Mouse (Mus musculus) limb, embryonic 10.5 days (tissue): ENCODE results near the gene Eif4g3. TPM values are rescaled to one million over a fixed set of nuclear protein-coding genes. Genes with fewer than 3 reads are reported as not detected.
"Not testable (repeated sequence)": the region's sequence is repeated elsewhere in the genome, so short reads cannot be mapped to it uniquely, and the experiment has no call there.

Source experiments
- DNase-seq: peaks from one replicate; pipeline ENCODE4 v3.0.0-alpha.2; 2017; ENCODE audit warnings: low spot score
- H3K27ac ChIP-seq: fragments of 300-500 bp; sonication (generic); 2 replicates; pipeline ENCODE4 v1.5.1; 2016; ENCODE audit warnings: mild to moderate bottlenecking
- H3K27me3 ChIP-seq: fragments of 300-500 bp; sonication (generic); 2 replicates; pipeline ENCODE4 v1.6.1; 2016; ENCODE audit warnings: low read depth, mild to moderate bottlenecking; ENCODE audit not compliant: poor library complexity, severe bottlenecking
- H3K36me3 ChIP-seq: fragments of 300-500 bp; sonication (generic); 2 replicates; pipeline ENCODE4 v1.6.1; 2016; ENCODE audit warnings: mild to moderate bottlenecking, moderate library complexity
- H3K4me1 ChIP-seq: fragments of 300-500 bp; sonication (generic); 2 replicates; pipeline ENCODE4 v1.6.1; 2016
- H3K4me3 ChIP-seq: fragments of 300-500 bp; sonication (generic); 2 replicates; pipeline ENCODE4 v1.5.1; 2016; ENCODE audit warnings: mild to moderate bottlenecking, moderate library complexity
- H3K9me3 ChIP-seq: fragments of 300-500 bp; sonication (generic); replicated peaks from 2 replicates; pipeline ENCODE4 v1.6.1; 2016; ENCODE audit warnings: mild to moderate bottlenecking
- WGBS: fragments of 180-500 bp; shearing (Covaris S2); methylation state at CpG from one replicate; pipeline ENCODE4 v1.1.7; 2016; 5-methylcytosine and 5-hydroxymethylcytosine counted together
- polyA plus RNA-seq: library from polyadenylated mRNA; unstranded; fragments of >200 nt; fragmentation: Nextera tagmentation; extraction: Ambion mirVana; gene quantifications from 2 replicates; pipeline ENCODE4 v1.2.1, GENCODE M21; 2016

The Eif4g3 gene
- polyA plus RNA-seq, 1 experiment from 2014 or later = 42.7 TPM

GRCm38 (mm10) chr4:137963881-137964584 lies 28.8 kb upstream of the Eif4g3 start:
- H3K36me3 ChIP-seq = peaks cover 60% of the 10 kb centered on the region
- peak; percentile 79 for DNase-seq
- H3K27me3 ChIP-seq = no peaks in the 10 kb centered on the region

GRCm38 (mm10) chr4:137964585-137964930 lies 28.3 kb upstream of the Eif4g3 start:
- H3K36me3 ChIP-seq = peaks cover 55% of the 10 kb centered on the region
- no peak for DNase-seq
- WGBS = 95% methylated on average over 11 of the region's 11 CpGs
- H3K27ac ChIP-seq = no peak overlapping the region
- no peaks in the 10 kb centered on the region for H3K4me1 ChIP-seq
- no peak overlapping the region for H3K4me3 ChIP-seq
- peaks cover under 1% of the 10 kb centered on the region; the same call in 1 of the 2 replicates for H3K9me3 ChIP-seq
- H3K27me3 ChIP-seq = no peaks in the 10 kb centered on the region

More at GRCm38 (mm10) chr4:137963881-137964584, 28.8 kb upstream of the Eif4g3 start:
- 70% methylated on average over 9 of the region's 9 CpGs for WGBS
- Histone ChIP-seq H3K4me1 (no peaks in the 10 kb centered on the region), H3K27ac (no peak overlapping the region), H3K9me3 (peaks cover 3% of the 10 kb centered on the region; the same call in 1 of the 2 replicates), H3K4me3 (no peak overlapping the region)

- no peaks in the 10 kb centered on the region for H3K4me1 ChIP-seq
- 12% methylated on average over 9 of the region's 9 CpGs for WGBS
- DNase-seq = peak; percentile 84
- no peak overlapping the region for H3K27ac ChIP-seq
- peaks cover 19% of the 10 kb centered on the region for H3K36me3 ChIP-seq
- no peak overlapping the region for H3K4me3 ChIP-seq
- H3K9me3 ChIP-seq = no peaks in the 10 kb centered on the region
- no peaks in the 10 kb centered on the region for H3K27me3 ChIP-seq
Observed at GRCm38 (mm10) chr4:137968203-137968602, 24.6 kb upstream of the Eif4g3 start.

GRCm38 (mm10) chr4:137970623-137971199 lies 22.1 kb upstream of the Eif4g3 start:
- WGBS = no CpG with 5 or more reads among the region's 11 CpGs
- H3K9me3 ChIP-seq, H3K4me3 ChIP-seq, H3K36me3 ChIP-seq, H3K27ac ChIP-seq, H3K27me3 ChIP-seq, DNase-seq, H3K4me1 ChIP-seq: not testable (repeated sequence)

- DNase-seq, H3K4me3 ChIP-seq, H3K36me3 ChIP-seq, H3K9me3 ChIP-seq, H3K27ac ChIP-seq, H3K4me1 ChIP-seq, H3K27me3 ChIP-seq: not testable (repeated sequence)
- no CpG with 5 or more reads among the region's 11 CpGs for WGBS
Observed at GRCm38 (mm10) chr4:137974856-137975432, 17.9 kb upstream of the Eif4g3 start.

GRCm38 (mm10) chr4:137979066-137979644 lies 13.7 kb upstream of the Eif4g3 start:
- H3K27ac ChIP-seq, DNase-seq, H3K36me3 ChIP-seq, H3K4me1 ChIP-seq, H3K4me3 ChIP-seq, H3K27me3 ChIP-seq, H3K9me3 ChIP-seq: not testable (repeated sequence)
- no CpG with 5 or more reads among the region's 11 CpGs for WGBS

- WGBS = 77% methylated on average over 1 of the region's 1 CpGs
- H3K27me3 ChIP-seq = no peaks in the 10 kb centered on the region
- no peak for DNase-seq
- no peak overlapping the region for H3K4me3 ChIP-seq
- no peaks in the 10 kb centered on the region for H3K36me3 ChIP-seq
- no peaks in the 10 kb centered on the region for H3K9me3 ChIP-seq
- H3K27ac ChIP-seq = no peak overlapping the region
- no peaks in the 10 kb centered on the region for H3K4me1 ChIP-seq
Observed at GRCm38 (mm10) chr4:137982869-137983268, 10.0 kb upstream of the Eif4g3 start.

GRCm38 (mm10) chr4:137984212-137984611 lies 8.6 kb upstream of the Eif4g3 start:
- WGBS = 58% methylated on average over 10 of the region's 10 CpGs
- H3K27ac ChIP-seq = no peak overlapping the region
- DNase-seq = peak; percentile 42

GRCm38 (mm10) chr4:137984746-137985145 lies 8.1 kb upstream of the Eif4g3 start:
- Histone ChIP-seq H3K27ac (no peak overlapping the region), H3K4me3 (no peak overlapping the region), H3K36me3 (no peaks in the 10 kb centered on the region), H3K27me3 (0 out of 2 replicates have a peak, but pooled peaks cover 4% of the 10 kb centered on the region), H3K4me1 (no peaks in the 10 kb centered on the region), H3K9me3 (no peaks in the 10 kb centered on the region)
- no peak for DNase-seq
- 84% methylated on average over 5 of the region's 5 CpGs for WGBS

More at GRCm38 (mm10) chr4:137984212-137984611, 8.6 kb upstream of the Eif4g3 start:
- Histone ChIP-seq H3K4me1 (no peaks in the 10 kb centered on the region), H3K4me3 (no peak overlapping the region), H3K36me3 (no peaks in the 10 kb centered on the region), H3K9me3 (no peaks in the 10 kb centered on the region), H3K27me3 (0 out of 2 replicates have a peak, but pooled peaks cover 4% of the 10 kb centered on the region)

- DNase-seq = no peak
- Histone ChIP-seq H3K4me1 (no peaks in the 10 kb centered on the region; the same call in 1 of the 2 replicates), H3K9me3 (no peaks in the 10 kb centered on the region), H3K27me3 (peaks cover 22% of the 10 kb centered on the region), H3K36me3 (no peaks in the 10 kb centered on the region; the same call in 1 of the 2 replicates), H3K27ac (no peak overlapping the region), H3K4me3 (no peak overlapping the region)
- WGBS = 85% methylated on average over 5 of the region's 5 CpGs
Observed at GRCm38 (mm10) chr4:137989426-137989825, 3.4 kb upstream of the Eif4g3 start.

GRCm38 (mm10) chr4:137990433-137990832 lies 2.4 kb upstream of the Eif4g3 start:
- Histone ChIP-seq H3K36me3 (peaks cover 6% of the 10 kb centered on the region), H3K9me3 (no peaks in the 10 kb centered on the region), H3K4me1 (peaks cover 9% of the 10 kb centered on the region), H3K27me3 (peaks cover 22% of the 10 kb centered on the region), H3K4me3 (no peak overlapping the region), H3K27ac (no peak overlapping the region)
- no peak for DNase-seq
- 84% methylated on average over 4 of the region's 4 CpGs for WGBS

- 89% methylated on average over 7 of the region's 7 CpGs for WGBS
Observed at GRCm38 (mm10) chr4:137991240-137991639, 1.6 kb upstream of the Eif4g3 start.

GRCm38 (mm10) chr4:137993291-137993758 lies 503 bp downstream of the Eif4g3 start:
- WGBS = under 1% methylated on average over 45 of the region's 59 CpGs
- Histone ChIP-seq H3K27me3 (peaks cover 22% of the 10 kb centered on the region), H3K4me1 (peaks cover 22% of the 10 kb centered on the region), H3K27ac (peak overlapping the region; percentile 99), H3K4me3 (peak overlapping the region; percentile 100), H3K36me3 (peaks cover 32% of the 10 kb centered on the region), H3K9me3 (no peaks in the 10 kb centered on the region)
- peak; percentile 98 for DNase-seq

More at GRCm38 (mm10) chr4:137991240-137991639, 1.6 kb upstream of the Eif4g3 start:
- peaks cover 17% of the 10 kb centered on the region for H3K4me1 ChIP-seq
- H3K27me3 ChIP-seq = peaks cover 22% of the 10 kb centered on the region
- peaks cover 14% of the 10 kb centered on the region for H3K36me3 ChIP-seq
- H3K9me3 ChIP-seq = no peaks in the 10 kb centered on the region
- no peak overlapping the region for H3K4me3 ChIP-seq
- no peak for DNase-seq
- H3K27ac ChIP-seq = no peak overlapping the region
